Mouse (Mus musculus) hindbrain, embryonic 12.5 days (tissue): ENCODE results near the gene H2-Eb2. TPM values are rescaled to one million over a fixed set of nuclear protein-coding genes. Genes with fewer than 3 reads are reported as not detected.

Experiments
- ATAC-seq: fragments of 200-750 bp; cut with Nextera tagmentation; 2 replicates; pipeline ENCODE4 v1.8.0; 2017; ENCODE audit warnings: moderate TSS enrichment; ENCODE audit not compliant: low FRiP score
- H3K27ac ChIP-seq: fragments of 300-500 bp; sonication (generic); 2 replicates; pipeline ENCODE4 v1.5.1; 2016; ENCODE audit warnings: mild to moderate bottlenecking
- H3K27me3 ChIP-seq: fragments of 300-500 bp; sonication (generic); 2 replicates; pipeline ENCODE4 v1.6.1; 2016; ENCODE audit warnings: mild to moderate bottlenecking
- H3K36me3 ChIP-seq: fragments of 300-500 bp; sonication (generic); 2 replicates; pipeline ENCODE4 v1.6.1; 2016; ENCODE audit warnings: mild to moderate bottlenecking
- H3K4me1 ChIP-seq: fragments of 300-500 bp; sonication (generic); 2 replicates; pipeline ENCODE4 v1.6.1; 2016
- H3K4me2 ChIP-seq: fragments of 300-500 bp; sonication (generic); replicated peaks from 2 replicates; pipeline ENCODE4 v1.6.1; 2016; ENCODE audit warnings: mild to moderate bottlenecking
- H3K4me3 ChIP-seq: fragments of 300-500 bp; sonication (generic); 2 replicates; pipeline ENCODE4 v1.5.1; 2016; ENCODE audit warnings: mild to moderate bottlenecking
- H3K9ac ChIP-seq: fragments of 300-500 bp; sonication (generic); 2 replicates; pipeline ENCODE4 v1.6.1; 2016; ENCODE audit warnings: mild to moderate bottlenecking, moderate library complexity
- H3K9me3 ChIP-seq: fragments of 300-500 bp; sonication (generic); replicated peaks from 2 replicates; pipeline ENCODE4 v1.6.1; 2016; ENCODE audit warnings: mild to moderate bottlenecking
- WGBS: fragments of 180-500 bp; shearing (Covaris S2); methylation state at CpG from one replicate; pipeline ENCODE4 v1.1.7; 2016; 5-methylcytosine and 5-hydroxymethylcytosine counted together
- polyA plus RNA-seq: library from polyadenylated mRNA; unstranded; fragments of >200 nt; fragmentation: Nextera tagmentation; extraction: Ambion mirVana; gene quantifications from 2 replicates; pipeline ENCODE4 v1.2.1, GENCODE M21; 2016

The H2-Eb2 gene
- polyA plus RNA-seq, 1 experiment from 2014 or later: 0.06 TPM

DNA sequence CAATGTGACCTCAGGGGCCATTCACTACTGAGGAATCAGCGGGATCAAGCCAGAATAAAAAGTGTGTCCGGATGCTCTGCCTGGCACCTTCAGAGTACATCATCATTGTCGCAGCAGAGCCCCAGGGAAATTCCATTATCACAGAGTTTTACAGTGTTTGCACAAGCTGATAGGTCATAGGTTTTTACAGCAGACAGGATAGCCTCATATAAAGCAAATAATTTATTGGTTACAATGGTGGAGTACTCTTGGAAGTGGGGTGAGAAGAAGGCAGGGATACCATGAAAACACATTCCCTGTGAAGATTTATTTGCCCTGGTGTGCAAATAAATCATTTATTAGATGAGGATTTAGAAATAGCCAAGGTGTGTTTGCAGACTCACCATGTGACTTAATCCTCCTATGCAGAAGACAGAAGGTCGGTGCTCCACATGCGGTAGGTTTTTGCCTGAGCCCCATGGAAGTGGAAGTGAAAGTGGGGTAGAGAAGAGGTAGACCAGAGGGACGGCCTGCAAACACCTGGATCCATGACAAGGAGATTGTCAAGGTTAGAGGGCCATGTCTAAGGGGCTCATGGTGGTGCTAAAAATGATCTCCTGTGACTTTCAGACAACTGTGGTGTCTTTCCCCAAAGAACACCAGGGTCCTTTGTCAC is 47.7 kb downstream of the H2-Eb2 start:
- Histone ChIP-seq H3K27me3 (no peaks in the 10 kb centered on the region), H3K36me3 (no peaks in the 10 kb centered on the region), H3K9me3 (no peaks in the 10 kb centered on the region), H3K9ac (no peak overlapping the region), H3K4me3 (no peak overlapping the region), H3K4me2 (no peak overlapping the region), H3K4me1 (no peaks in the 10 kb centered on the region), H3K27ac (no peak overlapping the region)
- no peak for ATAC-seq
- WGBS: 84% methylated on average over 6 of the region's 6 CpGs

DNA sequence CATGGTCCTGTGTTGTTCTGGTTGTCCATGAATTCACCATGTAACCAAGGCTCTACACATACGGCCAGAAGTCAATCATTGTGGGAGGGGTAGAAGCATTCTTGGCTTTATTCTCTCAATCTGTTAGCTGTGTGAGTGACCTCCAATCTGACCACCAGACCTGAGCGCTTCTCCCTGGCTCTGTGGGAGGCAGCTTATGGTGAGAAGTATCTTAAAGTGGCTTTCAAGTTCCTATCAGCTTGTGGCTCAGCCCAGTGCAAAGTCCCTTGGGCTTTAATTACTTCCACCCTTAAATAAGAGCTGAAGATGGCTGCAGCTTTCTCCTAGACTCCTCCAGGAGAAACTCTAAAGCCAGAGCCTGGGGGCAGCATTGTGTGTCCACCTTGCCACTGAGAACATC is 51.4 kb downstream of the H2-Eb2 start, which contains the start of gene Btnl1:
TSS of gene Btnl1 (plus strand) at position 286 of the 400 bp plus-strand sequence.
- no peak for ATAC-seq
- Histone ChIP-seq H3K36me3 (no peaks in the 10 kb centered on the region), H3K27me3 (no peaks in the 10 kb centered on the region), H3K4me3 (no peak within 1 kb of the TSS), H3K4me1 (no peaks in the 10 kb centered on the region), H3K9me3 (no peaks in the 10 kb centered on the region), H3K9ac (no peak within 1 kb of the TSS), H3K27ac (no peak within 1 kb of the TSS), H3K4me2 (no peak within 1 kb of the TSS)
- WGBS: 85% methylated on average over 2 of the region's 2 CpGs

DNA sequence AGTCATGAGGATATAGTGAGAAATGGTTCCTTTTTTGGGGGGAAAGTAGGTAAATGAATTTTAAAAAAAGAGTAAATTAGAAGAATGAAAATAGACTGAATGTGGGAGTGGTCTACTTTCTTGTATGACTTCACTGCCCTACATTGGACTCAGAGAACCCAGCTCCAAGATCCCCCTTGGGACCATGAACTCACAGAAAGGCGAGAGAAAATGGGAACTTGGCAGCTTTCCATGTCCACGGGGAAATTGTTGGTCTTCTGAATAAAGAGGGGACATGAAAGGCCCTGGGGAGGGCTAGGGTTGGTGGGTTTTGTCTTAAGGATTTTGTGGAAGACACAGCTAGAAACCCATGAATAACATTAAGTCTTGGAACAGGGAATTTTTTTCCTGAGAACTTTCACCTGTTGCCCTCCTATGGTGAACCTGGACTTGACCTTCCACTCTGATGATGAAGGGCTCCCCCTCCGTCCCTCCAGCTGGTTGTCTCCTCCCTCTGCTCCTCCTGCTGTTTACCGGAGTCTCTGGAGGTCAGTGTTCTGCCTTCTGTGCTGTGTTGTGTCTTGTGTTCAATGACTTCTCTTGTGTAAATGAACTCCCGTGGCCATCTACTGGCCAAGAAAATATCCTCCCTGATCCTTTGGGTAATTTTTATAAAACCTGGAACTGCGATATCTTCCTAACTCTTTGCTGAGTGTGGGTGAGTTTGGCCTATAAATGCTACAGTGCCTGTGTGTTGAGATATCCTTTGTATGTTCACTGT is 52.2 kb downstream of the H2-Eb2 start:
- H3K9me3 ChIP-seq: no peaks in the 10 kb centered on the region
- ATAC-seq: no peak
- WGBS: 57% methylated on average over 6 of the region's 6 CpGs

DNA sequence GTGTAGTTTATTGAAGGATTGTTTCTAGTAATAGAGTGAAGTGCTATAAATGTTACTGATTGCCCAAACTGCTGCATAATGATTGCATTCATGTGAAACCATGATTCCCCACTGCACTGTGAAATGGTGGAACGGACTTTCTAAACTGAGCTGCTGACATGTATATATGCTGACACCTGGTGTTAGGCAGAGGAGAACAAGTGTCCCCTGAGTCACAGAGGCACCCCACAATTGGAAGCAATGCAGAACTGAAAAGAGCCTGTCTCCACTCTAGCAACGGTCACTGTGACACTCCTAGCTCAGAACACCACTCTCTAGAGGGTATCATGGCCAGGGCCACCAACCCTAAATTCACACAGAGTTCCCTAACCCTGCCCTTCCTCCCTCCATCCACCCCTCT is 53.3 kb downstream of the H2-Eb2 start:
- WGBS: 76% methylated on average over 2 of the region's 2 CpGs

More for the DNA sequence above, 52.2 kb downstream of the H2-Eb2 start:
- Histone ChIP-seq H3K27ac (no peak overlapping the region), H3K4me1 (no peaks in the 10 kb centered on the region), H3K4me2 (no peak overlapping the region), H3K9ac (no peak overlapping the region), H3K4me3 (no peak overlapping the region), H3K27me3 (no peaks in the 10 kb centered on the region), H3K36me3 (no peaks in the 10 kb centered on the region)

DNA sequence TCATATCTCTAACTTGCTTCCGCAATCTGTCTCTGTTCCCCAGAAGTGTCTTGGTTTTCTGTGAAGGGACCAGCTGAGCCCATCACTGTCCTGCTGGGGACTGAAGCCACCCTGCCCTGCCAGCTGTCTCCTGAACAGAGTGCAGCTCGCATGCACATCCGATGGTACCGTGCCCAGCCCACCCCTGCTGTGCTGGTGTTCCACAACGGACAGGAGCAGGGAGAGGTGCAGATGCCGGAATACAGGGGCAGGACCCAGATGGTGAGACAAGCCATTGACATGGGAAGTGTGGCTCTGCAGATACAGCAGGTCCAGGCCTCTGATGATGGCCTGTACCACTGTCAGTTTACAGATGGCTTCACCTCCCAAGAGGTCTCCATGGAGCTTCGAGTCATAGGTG is 54.0 kb downstream of the H2-Eb2 start:
- H3K4me1 ChIP-seq: no peaks in the 10 kb centered on the region
- no peaks in the 10 kb centered on the region for H3K27me3 ChIP-seq
- H3K4me2 ChIP-seq: no peak overlapping the region
- H3K9me3 ChIP-seq: no peaks in the 10 kb centered on the region; the same call in 1 of the 2 replicates
- 72% methylated on average over 7 of the region's 7 CpGs for WGBS
- H3K9ac ChIP-seq: no peak overlapping the region
- no peak overlapping the region for H3K4me3 ChIP-seq
- H3K27ac ChIP-seq: no peak overlapping the region
- no peak for ATAC-seq
- H3K36me3 ChIP-seq: no peaks in the 10 kb centered on the region

More for the DNA sequence above, 53.3 kb downstream of the H2-Eb2 start:
- Histone ChIP-seq H3K9ac (no peak overlapping the region), H3K9me3 (no peaks in the 10 kb centered on the region; the same call in 1 of the 2 replicates), H3K4me3 (no peak overlapping the region), H3K36me3 (no peaks in the 10 kb centered on the region), H3K4me2 (no peak overlapping the region), H3K4me1 (no peaks in the 10 kb centered on the region), H3K27me3 (no peaks in the 10 kb centered on the region), H3K27ac (no peak overlapping the region)
- ATAC-seq: no peak

DNA sequence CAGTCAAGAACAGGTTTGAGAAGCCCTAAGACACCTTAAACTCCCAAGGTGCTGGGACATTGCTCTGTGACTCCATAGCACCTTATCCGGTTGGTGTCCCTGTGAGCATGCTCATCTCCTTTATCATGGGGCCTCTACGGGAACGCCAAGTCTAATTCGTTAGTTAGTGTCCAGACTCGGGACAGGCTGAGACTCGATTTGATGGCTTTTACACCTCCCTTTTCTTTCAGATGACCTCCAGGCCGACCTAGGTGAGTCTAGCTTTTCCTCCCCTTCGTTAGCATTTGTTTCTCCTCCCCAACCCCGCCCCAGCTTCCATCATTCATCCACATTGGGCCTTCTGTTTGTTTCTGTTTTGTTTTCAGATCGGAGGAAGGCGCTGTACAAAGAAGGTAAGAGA is 56.4 kb downstream of the H2-Eb2 start:
- 76% methylated on average over 11 of the region's 11 CpGs for WGBS
- Histone ChIP-seq H3K9ac (no peak overlapping the region), H3K4me3 (no peak overlapping the region), H3K9me3 (no peaks in the 10 kb centered on the region; the same call in 1 of the 2 replicates), H3K4me2 (no peak overlapping the region), H3K27me3 (no peaks in the 10 kb centered on the region), H3K4me1 (no peaks in the 10 kb centered on the region), H3K27ac (no peak overlapping the region), H3K36me3 (no peaks in the 10 kb centered on the region)
- no peak for ATAC-seq

DNA sequence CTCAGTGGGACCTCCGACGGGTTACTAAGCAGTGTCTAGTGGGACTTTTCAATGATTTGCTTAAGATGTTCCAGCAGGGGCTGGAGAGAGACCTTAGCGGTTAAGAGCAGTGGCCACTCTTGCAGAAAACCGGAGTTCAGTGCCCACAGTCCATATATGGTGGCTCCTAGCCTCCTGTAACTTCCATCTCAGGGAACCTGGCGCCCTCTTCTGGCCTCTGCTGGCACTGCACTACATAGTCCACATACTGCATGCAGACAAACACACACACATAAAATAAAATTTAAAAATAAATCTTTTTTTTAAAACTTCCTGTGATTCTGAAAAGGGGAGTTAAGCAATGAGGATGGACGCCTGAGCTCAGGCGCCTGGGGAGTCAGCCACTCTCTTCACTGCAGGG is 57.7 kb downstream of the H2-Eb2 start:
- Histone ChIP-seq H3K9me3 (no peaks in the 10 kb centered on the region; the same call in 1 of the 2 replicates), H3K27me3 (no peaks in the 10 kb centered on the region), H3K4me2 (no peak overlapping the region), H3K36me3 (no peaks in the 10 kb centered on the region), H3K27ac (no peak overlapping the region), H3K4me3 (no peak overlapping the region), H3K4me1 (no peaks in the 10 kb centered on the region), H3K9ac (no peak overlapping the region)
- 82% methylated on average over 7 of the region's 7 CpGs for WGBS
- ATAC-seq: no peak

DNA sequence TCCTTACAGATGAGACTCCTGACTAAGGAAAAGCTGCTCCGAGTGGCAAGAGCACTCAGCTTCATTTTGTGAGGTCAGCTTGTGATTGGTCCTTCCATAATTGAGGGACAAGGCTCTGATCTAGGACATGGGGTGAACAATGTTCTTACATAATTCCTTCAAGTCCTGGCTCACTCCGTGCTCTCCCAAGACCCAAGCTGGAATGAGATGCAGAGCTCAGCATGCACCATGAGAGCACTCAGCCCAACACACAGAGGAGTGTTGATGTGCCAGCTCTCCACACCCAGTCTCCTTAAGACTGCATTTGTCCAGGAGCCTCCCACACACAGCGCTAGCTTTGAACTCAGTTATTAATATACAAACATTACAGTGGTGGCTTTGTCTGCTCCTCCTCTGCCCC is 59.2 kb downstream of the H2-Eb2 start:
- H3K4me2 ChIP-seq: no peak overlapping the region
- no peaks in the 10 kb centered on the region for H3K36me3 ChIP-seq
- H3K27ac ChIP-seq: no peak overlapping the region
- no peak overlapping the region for H3K4me3 ChIP-seq
- H3K4me1 ChIP-seq: no peaks in the 10 kb centered on the region
- WGBS: 76% methylated on average over 3 of the region's 3 CpGs
- no peak overlapping the region for H3K9ac ChIP-seq
- no peaks in the 10 kb centered on the region for H3K27me3 ChIP-seq
- H3K9me3 ChIP-seq: no peaks in the 10 kb centered on the region; the same call in 1 of the 2 replicates
- ATAC-seq: no peak

DNA sequence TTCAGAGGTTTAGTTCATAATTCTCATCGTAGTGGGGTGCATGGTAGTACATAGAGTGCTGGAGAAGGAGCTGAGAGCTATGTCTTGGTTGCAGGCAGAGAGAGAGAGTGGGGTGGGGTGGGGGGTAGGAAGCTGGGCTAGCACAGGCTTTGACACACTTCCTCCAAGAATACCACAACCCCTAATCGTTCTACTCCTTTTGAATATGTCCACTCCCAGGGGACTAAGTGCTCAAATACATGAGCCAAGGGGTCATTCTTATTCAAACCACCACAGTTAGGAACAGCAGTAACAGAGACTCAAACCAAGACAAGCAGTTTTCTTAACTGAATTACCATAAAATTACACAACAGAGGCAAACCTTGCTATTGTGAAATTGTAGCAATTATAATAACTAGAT is 61.2 kb downstream of the H2-Eb2 start:
- Histone ChIP-seq H3K27ac (no peak overlapping the region), H3K27me3 (peaks cover 10% of the 10 kb centered on the region), H3K4me3 (no peak overlapping the region), H3K4me1 (no peaks in the 10 kb centered on the region), H3K4me2 (no peak overlapping the region), H3K9me3 (no peaks in the 10 kb centered on the region; the same call in 1 of the 2 replicates), H3K9ac (no peak overlapping the region), H3K36me3 (no peaks in the 10 kb centered on the region)
- WGBS: 61% methylated on average over 2 of the region's 2 CpGs
- ATAC-seq: no peak

DNA sequence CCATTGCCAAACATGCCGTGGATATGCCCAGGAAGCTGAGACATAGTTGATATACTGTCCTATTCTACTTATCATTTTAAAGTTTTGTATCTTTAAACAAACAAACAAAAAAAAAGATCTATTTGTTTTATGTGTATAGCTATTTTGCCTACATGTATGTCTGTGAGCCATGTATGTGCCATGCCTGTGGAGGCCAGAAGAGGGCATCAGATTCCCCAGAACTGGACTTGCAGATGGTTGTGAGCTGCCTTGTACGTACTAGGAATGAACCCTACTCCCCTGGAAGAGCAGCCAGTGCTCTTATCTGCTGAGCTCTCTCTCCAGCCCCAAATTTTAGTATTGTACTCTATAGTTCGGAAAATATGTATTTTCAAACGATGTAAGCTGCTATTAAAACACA is 63.0 kb downstream of the H2-Eb2 start:
- no peak overlapping the region for H3K27ac ChIP-seq
- no peak for ATAC-seq
- H3K36me3 ChIP-seq: no peaks in the 10 kb centered on the region
- 36% methylated on average over 4 of the region's 4 CpGs for WGBS
- no peak overlapping the region for H3K4me3 ChIP-seq
- no peak overlapping the region for H3K9ac ChIP-seq
- peaks cover 14% of the 10 kb centered on the region for H3K27me3 ChIP-seq
- no peaks in the 10 kb centered on the region for H3K9me3 ChIP-seq
- no peak overlapping the region for H3K4me2 ChIP-seq
- H3K4me1 ChIP-seq: 0 out of 2 replicates have a peak, but pooled peaks cover 6% of the 10 kb centered on the region
